Mouse (Mus musculus): Measurements from ENCODE around the gene Sel1l2. TPM values are rescaled to one million over a fixed set of nuclear protein-coding genes. Genes with fewer than 3 reads are reported as not detected.

Sel1l2 gene
- total and polyA plus RNA-seq, 3 experiments, result not detected

- TF ChIP-seq CTCF (IDR thresholded peaks at IDR 0.05 in 2 of 3, conservative IDR thresholded peaks at IDR 0.05 in 1 of 3; ENCODE audit: control insufficient read depth in 1 of 3, insufficient read depth in 1 of 3, low read depth in 2 of 3, low read length in 3 of 3, poor library complexity in 1 of 3, severe bottlenecking in 1 of 3), result peak; percentile 1 to 78 (median 31); a peak in 3 of 6 replicates
- peak; percentile 79 for TF ChIP-seq RAD21 (IDR thresholded peaks at IDR 0.05; ENCODE audit: low read depth, low read length)
- TF ChIP-seq ZNF384 (IDR thresholded peaks at IDR 0.05; ENCODE audit: low read depth, low read length), result no peak
- no peak for TF ChIP-seq GATA1 (IDR thresholded peaks at IDR 0.05; ENCODE audit: low read depth, low read length)
- peak; percentile 55 for TF ChIP-seq ZC3H11A (IDR thresholded peaks at IDR 0.05; ENCODE audit: low read depth, low read length)
- TF ChIP-seq SMC3 (IDR thresholded peaks at IDR 0.05; ENCODE audit: low read depth, low read length), result peak; percentile 66
- TF ChIP-seq TCF12 (IDR thresholded peaks at IDR 0.05; ENCODE audit: low read depth, low read length), result no peak
- Histone ChIP-seq H3K9ac (ENCODE audit: control insufficient read depth, low read depth, low read length, poor library complexity, severe bottlenecking) (no peak overlapping the region), H3K27me3 (ENCODE audit: control insufficient read depth in 1 of 2, insufficient read depth in 2 of 2, low read length in 2 of 2) (no peaks in the 10 kb centered on the region), H3K36me3 (ENCODE audit: control insufficient read depth in 1 of 2, insufficient read depth in 2 of 2, low read length in 2 of 2) (no peaks in the 10 kb centered on the region), H3K4me1 (ENCODE audit: control insufficient read depth in 1 of 2, insufficient read depth in 2 of 2, low read length in 2 of 2) (no peaks in the 10 kb centered on the region), H3K9me3 (replicated peaks; ENCODE audit: insufficient read depth, low read length) (no peaks in the 10 kb centered on the region), H3K4me3 (ENCODE audit: control insufficient read depth in 1 of 2, insufficient read depth in 1 of 2, low read depth in 2 of 2, low read length in 2 of 2) (no peak overlapping the region), H3K79me2 (ENCODE audit: control insufficient read depth, insufficient read depth, low read length, poor library complexity) (no peaks in the 10 kb centered on the region), H3K27ac (ENCODE audit: control insufficient read depth, low read depth, low read length) (no peak overlapping the region)
- DNase-seq (ENCODE audit: low read depth, low spot score), result peak; percentile 59
Measured at GRCm38 (mm10) chr2:140427283-140427682, 37.8 kb upstream of the Sel1l2 start.

GRCm38 (mm10) chr2:140425844-140426243 is 36.3 kb upstream of the Sel1l2 start:
- no peak for DNase-seq (ENCODE audit: low read depth, low spot score)
- Histone ChIP-seq H3K27ac (ENCODE audit: control insufficient read depth, low read depth, low read length) (no peak overlapping the region), H3K79me2 (ENCODE audit: control insufficient read depth, insufficient read depth, low read length, poor library complexity) (no peaks in the 10 kb centered on the region), H3K9ac (ENCODE audit: control insufficient read depth, low read depth, low read length, poor library complexity, severe bottlenecking) (no peak overlapping the region), H3K36me3 (ENCODE audit: control insufficient read depth in 1 of 2, insufficient read depth in 2 of 2, low read length in 2 of 2) (no peaks in the 10 kb centered on the region), H3K27me3 (ENCODE audit: control insufficient read depth in 1 of 2, insufficient read depth in 2 of 2, low read length in 2 of 2) (no peaks in the 10 kb centered on the region), H3K4me3 (ENCODE audit: control insufficient read depth in 1 of 2, insufficient read depth in 1 of 2, low read depth in 2 of 2, low read length in 2 of 2) (no peak overlapping the region), H3K4me1 (ENCODE audit: control insufficient read depth in 1 of 2, insufficient read depth in 2 of 2, low read length in 2 of 2) (no peaks in the 10 kb centered on the region), H3K9me3 (replicated peaks; ENCODE audit: insufficient read depth, low read length) (no peaks in the 10 kb centered on the region)
- no peak for TF ChIP-seq MYC (IDR thresholded peaks at IDR 0.05; ENCODE audit: low read depth, low read length)
- TF ChIP-seq E2F4 (IDR thresholded peaks at IDR 0.05; ENCODE audit: borderline replicate concordance, low read depth, low read length), result no peak
- TF ChIP-seq USF1 (IDR thresholded peaks at IDR 0.05; ENCODE audit: low read depth, low read length), result no peak
- TF ChIP-seq CHD2 (IDR thresholded peaks at IDR 0.05; ENCODE audit: low read length), result no peak
- TF ChIP-seq BHLHE40 (IDR thresholded peaks at IDR 0.05; ENCODE audit: borderline replicate concordance, low read depth, low read length), result no peak
- no peak for TF ChIP-seq POLR2AphosphoS2 (IDR thresholded peaks at IDR 0.05; ENCODE audit: low read length)
- TF ChIP-seq CHD1 (IDR thresholded peaks at IDR 0.05; ENCODE audit: low read depth, low read length), result no peak
- no peak for TF ChIP-seq TAL1 (IDR thresholded peaks at IDR 0.05; ENCODE audit: low read length)
- TF ChIP-seq RAD21 (IDR thresholded peaks at IDR 0.05; ENCODE audit: low read depth, low read length), result no peak
- no peak for TF ChIP-seq MAX (IDR thresholded peaks at IDR 0.05; ENCODE audit: low read length)
- TF ChIP-seq UBTF (IDR thresholded peaks at IDR 0.05; ENCODE audit: borderline replicate concordance, insufficient read depth, low read depth, low read length), result no peak
- no peak for TF ChIP-seq POLR2AphosphoS5 (IDR thresholded peaks at IDR 0.05; ENCODE audit: borderline replicate concordance, low read depth, low read length)
- no peak for TF ChIP-seq MAZ (IDR thresholded peaks at IDR 0.05; ENCODE audit: low read depth, low read length)
- TF ChIP-seq NRF1 (IDR thresholded peaks at IDR 0.05; ENCODE audit: insufficient read depth, low read depth, low read length, poor library complexity, severe bottlenecking), result no peak
- no peak for TF ChIP-seq CTCF (IDR thresholded peaks at IDR 0.05 in 2 of 3, conservative IDR thresholded peaks at IDR 0.05 in 1 of 3; ENCODE audit: control insufficient read depth in 1 of 3, insufficient read depth in 1 of 3, low read depth in 2 of 3, low read length in 3 of 3, poor library complexity in 1 of 3, severe bottlenecking in 1 of 3)
- no peak for TF ChIP-seq ELF1 (IDR thresholded peaks at IDR 0.05; ENCODE audit: low read depth, low read length)
- TF ChIP-seq POLR2A (IDR thresholded peaks at IDR 0.05; ENCODE audit: control insufficient read depth in 1 of 2, insufficient read depth in 1 of 2, low read depth in 1 of 2, low read length in 2 of 2, poor library complexity in 1 of 2), result no peak
